Mouse (Mus musculus): ENCODE data around the gene Cnr2.

GRCm38 (mm10) chr4:135946278-135946658 is 51.1 kb downstream of the Cnr2 start, which contains the start of gene Hmgcl:
- TF ChIP-seq CTCF (IDR thresholded peaks at IDR 0.05; ENCODE audit: low read depth, low read length) (no peak), POLR2A (IDR thresholded peaks at IDR 0.05; ENCODE audit: insufficient read depth, low read length) (peak; percentile 82)
